Mouse (Mus musculus) heart, adult 8-10 months (tissue): ENCODE data around the gene Cyb561d2. TPM values are rescaled to one million over a fixed set of nuclear protein-coding genes. Genes with fewer than 3 reads are reported as not detected.
"Not testable (repeated sequence)": the region's sequence is repeated elsewhere in the genome, so short reads cannot be mapped to it uniquely, and the experiment has no call there.

Source experiments
- DNase-seq: peaks from one replicate; pipeline ENCODE4 v3.0.0; 2022; ENCODE audit warnings: low spot score
- total RNA-seq, 4 experiments: library from RNA; stranded (reverse); gene quantifications; 2 replicates each; pipeline ENCODE4 v1.2.4; 2022

Cyb561d2 gene
- total RNA-seq, 4 experiments from 2014 or later: 5.1 to 6.3 (median 5.4) TPM

- no peak for DNase-seq
These were observed 29.7 kb upstream of the Cyb561d2 start for GRCm38 (mm10) chr9:107571534-107572326.

- DNase-seq: no peak
These were observed 28.9 kb upstream of the Cyb561d2 start for GRCm38 (mm10) chr9:107570845-107571244.

- no peak for DNase-seq
These were observed 28.0 kb upstream of the Cyb561d2 start for GRCm38 (mm10) chr9:107570016-107570415.

GRCm38 (mm10) chr9:107569270-107569669, 27.3 kb upstream of the Cyb561d2 start:
- DNase-seq: no peak

GRCm38 (mm10) chr9:107568331-107569261, 26.6 kb upstream of the Cyb561d2 start:
- peak; percentile 86 for DNase-seq

- DNase-seq: no peak
These were observed 25.8 kb upstream of the Cyb561d2 start, which contains the start of gene Hyal2 for GRCm38 (mm10) chr9:107567702-107568319. Gene Hyal2, plus strand, starts transcription at chr9:107567945.

- peak; percentile 87 for DNase-seq
These were observed 24.9 kb upstream of the Cyb561d2 start for GRCm38 (mm10) chr9:107566855-107567254.

- peak; percentile 85 for DNase-seq
These were observed 24.2 kb upstream of the Cyb561d2 start for GRCm38 (mm10) chr9:107566041-107566709.

GRCm38 (mm10) chr9:107565556-107565955, 23.6 kb upstream of the Cyb561d2 start:
- not testable (repeated sequence) for DNase-seq

- DNase-seq: peak; percentile 98
These were observed 21.1 kb upstream of the Cyb561d2 start, which contains the start of gene Tusc2 for GRCm38 (mm10) chr9:107563029-107563581. Gene Tusc2, plus strand, starts transcription at chr9:107563255.

GRCm38 (mm10) chr9:107556346-107556745, 14.4 kb upstream of the Cyb561d2 start:
- DNase-seq: no peak

- no peak for DNase-seq
These were observed 13.7 kb upstream of the Cyb561d2 start for GRCm38 (mm10) chr9:107555701-107556100.

- peak; percentile 89 for DNase-seq
These were observed 13.1 kb upstream of the Cyb561d2 start for GRCm38 (mm10) chr9:107555031-107555457.

- DNase-seq: peak; percentile 92
These were observed 12.4 kb upstream of the Cyb561d2 start for GRCm38 (mm10) chr9:107554319-107554825.

- DNase-seq: no peak
These were observed 11.7 kb upstream of the Cyb561d2 start for GRCm38 (mm10) chr9:107553541-107554318.

- no peak for DNase-seq
These were observed 10.8 kb upstream of the Cyb561d2 start for GRCm38 (mm10) chr9:107552690-107553393.

GRCm38 (mm10) chr9:107551890-107552355, 9.9 kb upstream of the Cyb561d2 start:
- DNase-seq: no peak

GRCm38 (mm10) chr9:107551117-107551889, 9.3 kb upstream of the Cyb561d2 start, which contains the start of gene Rassf1:
Gene Rassf1, plus strand, starts transcription at chr9:107551555.
- DNase-seq: peak; percentile 61
